Mouse (Mus musculus): ENCODE data around the gene H2-Ke6.

DNA sequence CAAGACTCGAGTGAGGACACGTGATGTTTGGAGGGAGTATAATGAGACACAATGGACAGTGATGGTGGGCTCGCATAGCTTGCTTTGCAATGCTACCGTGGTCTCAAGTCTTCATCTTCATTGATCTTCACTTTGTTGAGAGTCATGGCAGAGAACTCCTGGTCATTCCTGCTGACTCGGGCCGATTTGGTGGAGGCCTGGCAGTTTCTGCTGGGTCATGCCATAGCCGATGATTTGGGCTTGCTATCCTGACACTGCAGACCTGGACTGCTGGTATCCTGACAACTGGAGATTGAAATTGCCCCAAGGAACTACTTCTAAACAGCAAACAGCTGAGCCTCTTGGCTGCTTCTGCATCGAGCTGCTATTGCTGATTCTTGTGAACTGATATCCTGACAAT lies 32.9 kb downstream of the H2-Ke6 start:
- TF ChIP-seq CTCF (IDR thresholded peaks at IDR 0.05) = no peak
- TF ChIP-seq EP300 (IDR thresholded peaks at IDR 0.05) = no peak

Measured in lung, postnatal 0 days (tissue).